Mouse (Mus musculus) left cerebral cortex, adult 18-20 months (tissue): Measurements from ENCODE around the gene Cacna2d3. TPM values are rescaled to one million over a fixed set of nuclear protein-coding genes. Genes with fewer than 3 reads are reported as not detected.

Experiments
- DNase-seq, 2 experiments: peaks; one replicate each; pipeline ENCODE4 v3.0.0; 2021 to 2022; ENCODE audit warnings: low spot score in 2 of 2, mixed read lengths in 1 of 2
- total RNA-seq, 2 experiments: library from RNA; stranded (reverse); gene quantifications; 2 replicates each; pipeline ENCODE4 v1.2.3; 2021

The Cacna2d3 gene
- total RNA-seq, 2 experiments from 2014 or later, result 101 to 110 TPM

GRCm38 (mm10) chr14:29174762-29175161, 546.9 kb downstream of the Cacna2d3 start:
- no peak for DNase-seq

- no peak for DNase-seq
Observed at GRCm38 (mm10) chr14:29172207-29172606, 549.5 kb downstream of the Cacna2d3 start.

GRCm38 (mm10) chr14:29164653-29165030, 557.0 kb downstream of the Cacna2d3 start:
- no peak for DNase-seq

- no peak for DNase-seq
Observed at GRCm38 (mm10) chr14:29163998-29164652, 557.5 kb downstream of the Cacna2d3 start.

- DNase-seq, result no peak
Observed at GRCm38 (mm10) chr14:29159803-29160202, 561.9 kb downstream of the Cacna2d3 start.

GRCm38 (mm10) chr14:29157096-29157495, 564.6 kb downstream of the Cacna2d3 start:
- no peak for DNase-seq

GRCm38 (mm10) chr14:29144184-29144583, 577.5 kb downstream of the Cacna2d3 start:
- no peak for DNase-seq

GRCm38 (mm10) chr14:29137614-29138013, 584.0 kb downstream of the Cacna2d3 start:
- no peak for DNase-seq

- peak in 1 of 2 experiments; percentile 5 for DNase-seq
Observed at GRCm38 (mm10) chr14:29137006-29137579, 584.6 kb downstream of the Cacna2d3 start.

- DNase-seq, result no peak
Observed at GRCm38 (mm10) chr14:29134901-29135300, 586.8 kb downstream of the Cacna2d3 start.

GRCm38 (mm10) chr14:29130511-29130910, 591.2 kb downstream of the Cacna2d3 start:
- DNase-seq, result no peak

- no peak for DNase-seq
Observed at GRCm38 (mm10) chr14:29123886-29124285, 597.8 kb downstream of the Cacna2d3 start.

GRCm38 (mm10) chr14:29122749-29123148, 598.9 kb downstream of the Cacna2d3 start:
- no peak for DNase-seq

- no peak for DNase-seq
Observed at GRCm38 (mm10) chr14:29113852-29114450, 607.7 kb downstream of the Cacna2d3 start.

GRCm38 (mm10) chr14:29111666-29112065, 610.0 kb downstream of the Cacna2d3 start:
- no peak for DNase-seq

GRCm38 (mm10) chr14:29110351-29111091, 611.1 kb downstream of the Cacna2d3 start:
- DNase-seq, result no peak

- DNase-seq, result no peak
Observed at GRCm38 (mm10) chr14:29107464-29107863, 614.2 kb downstream of the Cacna2d3 start.

GRCm38 (mm10) chr14:29097776-29098175, 623.9 kb downstream of the Cacna2d3 start:
- DNase-seq, result no peak

- no peak for DNase-seq
Observed at GRCm38 (mm10) chr14:29095431-29095830, 626.2 kb downstream of the Cacna2d3 start.

- peak; percentile 81 to 89 for DNase-seq
Observed at GRCm38 (mm10) chr14:29090074-29090473, 631.6 kb downstream of the Cacna2d3 start.

GRCm38 (mm10) chr14:29086528-29086927, 635.1 kb downstream of the Cacna2d3 start:
- no peak for DNase-seq
